Mouse (Mus musculus) limb, embryonic 14.5 days (tissue): ENCODE measurements around the gene Chst5. TPM values are rescaled to one million over a fixed set of nuclear protein-coding genes. Genes with fewer than 3 reads are reported as not detected.

Experiments used
- ATAC-seq: fragments of 200-750 bp; cut with Nextera tagmentation; 2 replicates; pipeline ENCODE4 v1.8.0; 2017; ENCODE audit warnings: low read depth, moderate number of reproducible peaks, moderate TSS enrichment; ENCODE audit not compliant: low FRiP score
- DNase-seq: peaks from one replicate; pipeline ENCODE4 v3.0.0-alpha.2; 2015; ENCODE audit warnings: low spot score
- H3K27ac ChIP-seq: fragments of 300-500 bp; sonication (generic); replicated peaks from 2 replicates; pipeline ENCODE4 v1.5.1; 2014; ENCODE audit warnings: low read depth, mild to moderate bottlenecking, low read length, moderate library complexity, mixed read lengths
- H3K27me3 ChIP-seq: fragments of 300-500 bp; sonication (generic); 2 replicates; pipeline ENCODE4 v1.6.1; 2014; ENCODE audit warnings: low read length, mixed read lengths; ENCODE audit not compliant: control insufficient read depth, insufficient read depth
- H3K36me3 ChIP-seq: fragments of 300-500 bp; sonication (generic); 2 replicates; pipeline ENCODE4 v1.6.1; 2014; ENCODE audit warnings: mild to moderate bottlenecking, low read length, moderate library complexity, mixed read lengths; ENCODE audit not compliant: control insufficient read depth, insufficient read depth
- H3K4me1 ChIP-seq: fragments of 300-500 bp; sonication (generic); 2 replicates; pipeline ENCODE4 v1.6.1; 2014; ENCODE audit warnings: antibody characterized with exemption, low read length, mixed read lengths; ENCODE audit not compliant: control insufficient read depth, insufficient read depth
- H3K4me2 ChIP-seq: fragments of 300-500 bp; sonication (generic); replicated peaks from 2 replicates; pipeline ENCODE4 v1.6.1; 2014; ENCODE audit warnings: low read depth, mild to moderate bottlenecking, low read length, moderate library complexity; ENCODE audit not compliant: severe bottlenecking
- H3K4me3 ChIP-seq: fragments of 300-500 bp; sonication (generic); replicated peaks from 2 replicates; pipeline ENCODE4 v1.5.1; 2014; ENCODE audit warnings: low read length
- H3K9ac ChIP-seq: fragments of 300-500 bp; sonication (generic); 2 replicates; pipeline ENCODE4 v1.6.1; 2014; ENCODE audit warnings: mild to moderate bottlenecking, low read depth, low read length, moderate library complexity; ENCODE audit not compliant: severe bottlenecking
- H3K9me3 ChIP-seq: fragments of 300-500 bp; sonication (generic); 2 replicates; pipeline ENCODE4 v1.6.1; 2016; ENCODE audit warnings: low read length; ENCODE audit not compliant: control insufficient read depth
- POLR2A ChIP-seq: fragments of 200-500 bp; IDR thresholded peaks from 2 replicates; pipeline ENCODE4 v1.8.0; 2012; ENCODE audit warnings: inconsistent platforms, mild to moderate bottlenecking, moderate library complexity, borderline replicate concordance; ENCODE audit not compliant: insufficient read depth, insufficient read length; ENCODE audit errors: extremely low read depth
- WGBS: fragments of 180-500 bp; shearing (Covaris S2); extraction: QIAGEN DNeasy Blood & Tissue Kit; methylation state at CpG from one replicate; pipeline ENCODE4 v1.1.7; 2014; 5-methylcytosine and 5-hydroxymethylcytosine counted together
- polyA plus RNA-seq, 2 experiments: library from polyadenylated mRNA; depleted of rRNA in 1 of 2; stranded (reverse) in 1 of 2; unstranded in 1 of 2; fragments of >200 nt; fragmentation: Nextera tagmentation in 1 of 2; extraction: Ambion mirVana in 1 of 2; gene quantifications; 2 replicates each; pipeline versions ENCODE4 v1.2.1 to v1.2.3; 2012 to 2014

Chst5 gene
- polyA plus RNA-seq, 2 experiments: 11.7 to 12.2 TPM

GRCm38 (mm10) chr8:111924976-111925375 lies 14.7 kb upstream of the Chst5 start:
- no peak overlapping the region for H3K4me2 ChIP-seq
- no peak overlapping the region for H3K27ac ChIP-seq
- DNase-seq (no peak), ATAC-seq (no peak)
- no peak for TF ChIP-seq POLR2A
- no peaks in the 10 kb centered on the region for H3K4me1 ChIP-seq
- H3K4me3 ChIP-seq: no peak overlapping the region
- no peak overlapping the region for H3K9ac ChIP-seq
- peaks cover 2% of the 10 kb centered on the region; the same call in 1 of the 2 replicates for H3K36me3 ChIP-seq
- WGBS: 85% methylated on average over 7 of the region's 7 CpGs
- no peaks in the 10 kb centered on the region for H3K27me3 ChIP-seq
- H3K9me3 ChIP-seq: no peaks in the 10 kb centered on the region

- Histone ChIP-seq H3K27me3 (no peaks in the 10 kb centered on the region), H3K36me3 (peaks cover 2% of the 10 kb centered on the region; the same call in 1 of the 2 replicates), H3K4me2 (no peak overlapping the region), H3K4me3 (no peak overlapping the region), H3K4me1 (no peaks in the 10 kb centered on the region), H3K9me3 (no peaks in the 10 kb centered on the region), H3K9ac (no peak overlapping the region), H3K27ac (no peak overlapping the region)
- ATAC-seq: 0 out of 2 replicates have a peak, but pooled peaks have one; percentile 41
- WGBS: 30% methylated on average over 10 of the region's 10 CpGs
- no peak for TF ChIP-seq POLR2A
- DNase-seq: no peak
Observed at GRCm38 (mm10) chr8:111923383-111923804, 13.1 kb upstream of the Chst5 start.

DNA sequence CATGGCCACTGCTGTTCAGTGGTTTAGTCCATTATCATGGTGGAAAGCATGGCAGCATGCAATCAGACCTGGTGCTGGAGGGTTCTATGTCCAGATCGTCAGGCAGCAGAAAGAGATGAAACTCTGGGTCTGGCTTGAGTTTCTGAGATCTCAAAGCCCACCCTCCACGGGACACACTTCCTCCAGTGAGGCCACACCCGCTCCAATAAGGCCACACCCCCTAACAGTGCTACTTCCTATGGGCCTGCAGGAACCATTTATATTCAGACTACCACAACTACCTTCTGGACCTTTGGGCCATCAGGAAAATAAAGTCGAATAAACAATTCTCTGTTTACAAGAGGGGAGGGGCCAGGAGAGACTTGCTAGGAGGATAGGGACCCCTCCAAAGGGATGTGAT lies 10.7 kb upstream of the Chst5 start:
- no peak overlapping the region for H3K4me3 ChIP-seq
- H3K36me3 ChIP-seq: no peaks in the 10 kb centered on the region
- ATAC-seq (no peak), DNase-seq (no peak)
- H3K4me2 ChIP-seq: no peak overlapping the region
- H3K9me3 ChIP-seq: no peaks in the 10 kb centered on the region
- no peaks in the 10 kb centered on the region for H3K4me1 ChIP-seq
- 83% methylated on average over 4 of the region's 4 CpGs for WGBS
- no peak for TF ChIP-seq POLR2A
- no peak overlapping the region for H3K27ac ChIP-seq
- H3K9ac ChIP-seq: no peak overlapping the region
- H3K27me3 ChIP-seq: no peaks in the 10 kb centered on the region

- no peaks in the 10 kb centered on the region for H3K27me3 ChIP-seq
Observed at GRCm38 (mm10) chr8:111919663-111920062, 9.4 kb upstream of the Chst5 start.

GRCm38 (mm10) chr8:111912860-111913432 lies 2.7 kb upstream of the Chst5 start:
- H3K4me2 ChIP-seq: 0 out of 2 replicates have a peak overlapping the region, but pooled peaks have one; percentile 7
- H3K27ac ChIP-seq: no peak overlapping the region
- WGBS: 38% methylated on average over 12 of the region's 12 CpGs
- H3K36me3 ChIP-seq: no peaks in the 10 kb centered on the region
- H3K9ac ChIP-seq: no peak overlapping the region; the same call in 1 of the 2 replicates
- no peak overlapping the region for H3K4me3 ChIP-seq
- no peaks in the 10 kb centered on the region for H3K9me3 ChIP-seq
- peak; percentile 59 for DNase-seq
- ATAC-seq: peak; percentile 39
- TF ChIP-seq POLR2A: no peak
- H3K4me1 ChIP-seq: peaks cover 30% of the 10 kb centered on the region
- H3K27me3 ChIP-seq: peaks cover 9% of the 10 kb centered on the region; the same call in 1 of the 2 replicates

More at GRCm38 (mm10) chr8:111919663-111920062, 9.4 kb upstream of the Chst5 start:
- H3K4me1 ChIP-seq: no peaks in the 10 kb centered on the region; the same call in 1 of the 2 replicates
- WGBS: 86% methylated on average over 2 of the region's 2 CpGs
- no peak for TF ChIP-seq POLR2A
- no peak for ATAC-seq
- no peaks in the 10 kb centered on the region for H3K36me3 ChIP-seq
- no peak overlapping the region for H3K9ac ChIP-seq
- no peak overlapping the region for H3K27ac ChIP-seq
- no peak overlapping the region for H3K4me2 ChIP-seq
- no peak overlapping the region for H3K4me3 ChIP-seq
- no peaks in the 10 kb centered on the region for H3K9me3 ChIP-seq
- no peak for DNase-seq

- Histone ChIP-seq H3K4me3 (no peak overlapping the region), H3K27ac (no peak overlapping the region), H3K9me3 (no peaks in the 10 kb centered on the region), H3K27me3 (peaks cover 9% of the 10 kb centered on the region; the same call in 1 of the 2 replicates), H3K4me1 (peaks cover 30% of the 10 kb centered on the region), H3K9ac (no peak overlapping the region), H3K36me3 (no peaks in the 10 kb centered on the region), H3K4me2 (no peak overlapping the region)
- ATAC-seq: no peak
- WGBS: 38% methylated on average over 7 of the region's 7 CpGs
- TF ChIP-seq POLR2A: no peak
- DNase-seq: no peak
Observed at GRCm38 (mm10) chr8:111911572-111911971, 1.3 kb upstream of the Chst5 start.
